Mouse (Mus musculus): ENCODE results near the gene Igfbpl1. TPM values are rescaled to one million over a fixed set of nuclear protein-coding genes. Genes with fewer than 3 reads are reported as not detected.
A peak's percentile ranks its signal among the peaks of the same experiment; 100 is the strongest.

The Igfbpl1 gene
- polyA plus RNA-seq, 1 experiment from 2014 or later = 0.34 TPM

- no peaks in the 10 kb centered on the region for H3K9me3 ChIP-seq (ENCODE audit: control insufficient read depth, low read length)
- H3K9ac ChIP-seq (ENCODE audit: low read depth, low read length) = no peak overlapping the region
- 58% methylated on average over 7 of the region's 7 CpGs for WGBS
- H3K4me3 ChIP-seq (ENCODE audit: low read length) = no peak overlapping the region
- ATAC-seq = no peak
- no peaks in the 10 kb centered on the region for H3K27me3 ChIP-seq (replicated peaks; ENCODE audit: control insufficient read depth, insufficient read depth, low read length)
- no peak overlapping the region for H3K4me2 ChIP-seq (ENCODE audit: low read depth, low read length)
- H3K4me1 ChIP-seq (ENCODE audit: control insufficient read depth, insufficient read depth, low read length) = no peaks in the 10 kb centered on the region
- H3K36me3 ChIP-seq (ENCODE audit: control insufficient read depth, insufficient read depth, low read length) = 0 out of 2 replicates have a peak, but pooled peaks cover 5% of the 10 kb centered on the region
- no peak overlapping the region for H3K27ac ChIP-seq (ENCODE audit: low read length)
These were observed 18.7 kb downstream of the Igfbpl1 start for GRCm38 (mm10) chr4:45808034-45808433.

GRCm38 (mm10) chr4:45802900-45803299, 23.8 kb downstream of the Igfbpl1 start:
- H3K27ac ChIP-seq (ENCODE audit: low read length) = no peak overlapping the region
- H3K27me3 ChIP-seq (replicated peaks; ENCODE audit: control insufficient read depth, insufficient read depth, low read length) = no peaks in the 10 kb centered on the region
- H3K4me1 ChIP-seq (ENCODE audit: control insufficient read depth, insufficient read depth, low read length) = peaks cover under 1% of the 10 kb centered on the region; the same call in 1 of the 2 replicates
- ATAC-seq = no peak
- no peak overlapping the region for H3K9ac ChIP-seq (ENCODE audit: low read depth, low read length)
- H3K4me2 ChIP-seq (ENCODE audit: low read depth, low read length) = no peak overlapping the region
- peaks cover 13% of the 10 kb centered on the region for H3K36me3 ChIP-seq (ENCODE audit: control insufficient read depth, insufficient read depth, low read length)
- 95% methylated on average over 14 of the region's 14 CpGs for WGBS
- no peak overlapping the region for H3K4me3 ChIP-seq (ENCODE audit: low read length)
- no peaks in the 10 kb centered on the region for H3K9me3 ChIP-seq (ENCODE audit: control insufficient read depth, low read length)

DNA sequence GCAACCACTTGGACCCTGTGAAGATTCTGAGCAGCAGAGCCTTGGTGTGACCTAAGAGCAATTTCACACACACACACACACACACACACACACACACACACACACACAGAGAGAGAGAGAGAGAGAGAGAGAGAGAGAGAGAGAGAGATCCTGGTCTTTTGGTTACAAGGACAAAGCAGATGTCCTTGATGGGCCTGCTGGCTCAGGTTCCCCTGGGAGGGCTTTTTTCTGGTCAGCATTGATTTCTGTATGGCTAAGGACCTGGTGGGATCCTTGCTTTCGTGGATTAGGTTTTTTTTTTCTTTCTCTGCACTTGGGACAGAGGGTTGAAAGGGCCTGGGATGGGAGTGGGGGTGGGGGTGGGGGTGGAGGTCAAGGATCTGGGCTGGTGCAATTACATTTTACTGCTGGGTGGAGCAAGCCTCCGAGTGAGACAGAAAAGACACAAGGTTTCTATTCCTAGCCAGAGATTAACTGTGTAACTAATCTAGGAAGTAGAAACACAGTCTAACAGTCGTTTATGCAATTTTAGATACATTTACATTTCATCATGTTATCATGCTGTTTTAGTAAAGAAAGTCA, 26.7 kb downstream of the Igfbpl1 start:
- H3K27ac ChIP-seq (ENCODE audit: low read length) = peak overlapping the region; percentile 85
- H3K4me1 ChIP-seq (ENCODE audit: control insufficient read depth, insufficient read depth, low read length) = peaks cover 19% of the 10 kb centered on the region
- 17% methylated on average over 3 of the region's 3 CpGs for WGBS
- no peaks in the 10 kb centered on the region for H3K9me3 ChIP-seq (ENCODE audit: control insufficient read depth, low read length)
- ATAC-seq = peak; percentile 39
- H3K36me3 ChIP-seq (ENCODE audit: control insufficient read depth, insufficient read depth, low read length) = peaks cover 10% of the 10 kb centered on the region
- peak overlapping the region; percentile 60 for H3K4me3 ChIP-seq (ENCODE audit: low read length)
- H3K4me2 ChIP-seq (ENCODE audit: low read depth, low read length) = peak overlapping the region; percentile 57
- no peaks in the 10 kb centered on the region for H3K27me3 ChIP-seq (replicated peaks; ENCODE audit: control insufficient read depth, insufficient read depth, low read length)
- H3K9ac ChIP-seq (ENCODE audit: low read depth, low read length) = peak overlapping the region; percentile 55; the same call in 1 of the 2 replicates

- no peaks in the 10 kb centered on the region for H3K9me3 ChIP-seq (ENCODE audit: control insufficient read depth, low read length)
- WGBS = under 1% methylated on average over 26 of the region's 26 CpGs
- peak within 1 kb of the TSS; percentile 85 for H3K27ac ChIP-seq (ENCODE audit: low read length)
- H3K4me1 ChIP-seq (ENCODE audit: control insufficient read depth, insufficient read depth, low read length) = peaks cover 22% of the 10 kb centered on the region
- H3K27me3 ChIP-seq (replicated peaks; ENCODE audit: control insufficient read depth, insufficient read depth, low read length) = no peaks in the 10 kb centered on the region
- H3K9ac ChIP-seq (ENCODE audit: low read depth, low read length) = peak within 1 kb of the TSS; percentile 80
- H3K36me3 ChIP-seq (ENCODE audit: control insufficient read depth, insufficient read depth, low read length) = peaks cover 10% of the 10 kb centered on the region
- peak within 1 kb of the TSS; percentile 57 for H3K4me2 ChIP-seq (ENCODE audit: low read depth, low read length)
- peak; percentile 79 for ATAC-seq
- peak within 1 kb of the TSS; percentile 60 for H3K4me3 ChIP-seq (ENCODE audit: low read length)
These were observed 27.8 kb downstream of the Igfbpl1 start, which contains the start of gene Aldh1b1 for GRCm38 (mm10) chr4:45798964-45799363. Aldh1b1 (plus strand) TSS chr4:45799022.

DNA sequence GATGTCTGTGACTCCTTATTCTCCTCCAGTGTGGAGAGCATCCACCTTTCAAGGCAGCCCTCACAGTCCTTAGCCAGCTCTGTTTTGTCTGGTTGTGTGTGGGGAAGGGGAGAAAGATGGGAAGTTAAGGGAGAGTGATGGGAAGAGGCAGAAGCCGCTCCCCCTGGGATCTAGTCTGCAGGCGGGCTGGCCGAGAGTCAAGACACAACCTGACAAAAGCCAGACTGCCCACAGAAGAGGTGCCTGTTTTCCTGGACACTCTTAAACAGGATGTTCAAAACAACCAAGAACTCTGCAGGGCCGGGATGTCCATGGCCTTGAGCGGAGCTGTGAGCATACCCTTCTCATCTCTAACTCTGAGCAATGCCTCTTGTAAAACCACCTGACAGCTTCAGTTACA, 30.0 kb downstream of the Igfbpl1 start:
- WGBS = 46% methylated on average over 5 of the region's 5 CpGs
- Histone ChIP-seq H3K27me3 (replicated peaks; ENCODE audit: control insufficient read depth, insufficient read depth, low read length) (no peaks in the 10 kb centered on the region), H3K27ac (ENCODE audit: low read length) (peak overlapping the region; percentile 75), H3K9ac (ENCODE audit: low read depth, low read length) (no peak overlapping the region), H3K4me3 (ENCODE audit: low read length) (no peak overlapping the region), H3K36me3 (ENCODE audit: control insufficient read depth, insufficient read depth, low read length) (no peaks in the 10 kb centered on the region), H3K9me3 (ENCODE audit: control insufficient read depth, low read length) (no peaks in the 10 kb centered on the region), H3K4me1 (ENCODE audit: control insufficient read depth, insufficient read depth, low read length) (peaks cover 22% of the 10 kb centered on the region), H3K4me2 (ENCODE audit: low read depth, low read length) (no peak overlapping the region)
- ATAC-seq = no peak

DNA sequence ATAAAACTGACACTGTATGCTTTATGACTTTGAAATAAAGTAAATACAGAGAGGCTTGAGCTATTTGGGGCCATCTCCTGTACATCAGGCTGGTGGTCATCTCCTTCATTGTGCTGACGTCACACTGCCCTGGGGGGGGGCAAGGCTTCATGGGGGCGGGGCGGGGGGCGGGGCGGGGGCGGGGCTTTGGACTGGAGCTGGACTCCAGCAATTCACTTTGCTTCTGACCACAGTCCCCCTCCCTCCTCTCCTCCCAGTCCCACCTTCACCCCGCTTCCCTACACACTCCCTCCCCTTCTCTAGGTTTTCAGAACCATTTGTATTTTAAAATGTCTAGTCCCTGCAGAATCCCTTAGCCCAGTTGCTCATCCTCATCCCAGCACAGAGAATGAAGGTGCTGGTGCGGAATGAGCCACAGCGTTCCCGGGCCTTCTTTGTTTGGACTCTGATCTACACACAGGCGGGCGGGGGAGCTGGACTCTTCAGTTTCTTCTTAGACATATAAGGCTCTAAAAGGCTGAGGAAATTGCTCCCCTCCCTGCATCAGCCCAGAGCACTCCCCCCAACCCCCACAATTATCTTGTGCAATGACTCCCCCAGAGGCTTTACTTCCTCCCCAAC, 31.4 kb downstream of the Igfbpl1 start:
- peak overlapping the region; percentile 57 for H3K4me2 ChIP-seq (ENCODE audit: low read depth, low read length)
- no peaks in the 10 kb centered on the region for H3K27me3 ChIP-seq (replicated peaks; ENCODE audit: control insufficient read depth, insufficient read depth, low read length)
- H3K4me3 ChIP-seq (ENCODE audit: low read length) = peak overlapping the region; percentile 33
- H3K9ac ChIP-seq (ENCODE audit: low read depth, low read length) = peak overlapping the region; percentile 53
- H3K27ac ChIP-seq (ENCODE audit: low read length) = peak overlapping the region; percentile 90
- WGBS = under 1% methylated on average over 12 of the region's 12 CpGs
- H3K4me1 ChIP-seq (ENCODE audit: control insufficient read depth, insufficient read depth, low read length) = peaks cover 27% of the 10 kb centered on the region
- H3K9me3 ChIP-seq (ENCODE audit: control insufficient read depth, low read length) = no peaks in the 10 kb centered on the region
- ATAC-seq = peak; percentile 63
- H3K36me3 ChIP-seq (ENCODE audit: control insufficient read depth, insufficient read depth, low read length) = no peaks in the 10 kb centered on the region

- Histone ChIP-seq H3K9me3 (ENCODE audit: control insufficient read depth, low read length) (no peaks in the 10 kb centered on the region), H3K4me1 (ENCODE audit: control insufficient read depth, insufficient read depth, low read length) (peaks cover 32% of the 10 kb centered on the region), H3K9ac (ENCODE audit: low read depth, low read length) (no peak overlapping the region), H3K27ac (ENCODE audit: low read length) (peak overlapping the region; percentile 78), H3K4me3 (ENCODE audit: low read length) (no peak overlapping the region), H3K36me3 (ENCODE audit: control insufficient read depth, insufficient read depth, low read length) (no peaks in the 10 kb centered on the region), H3K4me2 (ENCODE audit: low read depth, low read length) (no peak overlapping the region), H3K27me3 (replicated peaks; ENCODE audit: control insufficient read depth, insufficient read depth, low read length) (no peaks in the 10 kb centered on the region)
- 59% methylated on average over 2 of the region's 2 CpGs for WGBS
- ATAC-seq = peak; percentile 74
These were observed 36.7 kb downstream of the Igfbpl1 start for GRCm38 (mm10) chr4:45790018-45790417.

DNA sequence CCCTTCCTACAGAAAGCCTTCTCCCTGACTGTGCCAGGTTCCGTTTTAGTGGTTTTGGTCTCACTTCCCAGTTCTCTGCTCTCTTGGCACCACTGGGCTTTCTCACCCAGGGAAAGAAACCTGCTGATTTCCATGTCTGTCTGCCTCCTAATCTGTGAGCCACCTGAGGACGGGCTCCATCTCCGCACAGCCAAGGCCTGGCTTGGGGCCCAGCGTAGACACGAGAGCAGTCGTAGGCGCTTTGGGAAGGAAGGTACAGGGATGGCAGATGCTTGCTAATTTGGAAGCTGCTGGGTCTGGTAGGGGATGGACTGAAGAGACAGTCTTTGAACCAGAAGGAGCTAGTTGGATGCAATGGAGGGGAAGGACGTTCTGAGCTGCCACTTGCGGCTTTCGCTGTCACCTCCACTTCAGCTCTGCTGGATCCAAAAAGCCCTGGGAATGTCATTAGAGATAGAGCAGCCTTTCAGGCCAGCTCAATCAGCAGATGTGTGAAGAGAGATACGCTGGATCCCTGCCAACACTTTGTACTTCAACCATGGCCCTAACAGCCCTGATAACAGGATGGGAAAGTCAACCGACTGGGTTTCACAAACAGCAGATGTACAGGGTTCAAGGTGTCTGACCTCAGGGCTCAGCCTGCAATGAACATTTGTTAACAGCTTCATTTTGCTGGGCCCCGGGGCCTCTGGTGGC, 37.3 kb downstream of the Igfbpl1 start:
- no peaks in the 10 kb centered on the region for H3K27me3 ChIP-seq (replicated peaks; ENCODE audit: control insufficient read depth, insufficient read depth, low read length)
- peak overlapping the region; percentile 31; the same call in 1 of the 2 replicates for H3K9ac ChIP-seq (ENCODE audit: low read depth, low read length)
- peaks cover 32% of the 10 kb centered on the region for H3K4me1 ChIP-seq (ENCODE audit: control insufficient read depth, insufficient read depth, low read length)
- peak; percentile 93 for ATAC-seq
- H3K36me3 ChIP-seq (ENCODE audit: control insufficient read depth, insufficient read depth, low read length) = no peaks in the 10 kb centered on the region
- 39% methylated on average over 13 of the region's 13 CpGs for WGBS
- H3K27ac ChIP-seq (ENCODE audit: low read length) = peak overlapping the region; percentile 78
- peak overlapping the region; percentile 30; the same call in 1 of the 2 replicates for H3K4me2 ChIP-seq (ENCODE audit: low read depth, low read length)
- H3K9me3 ChIP-seq (ENCODE audit: control insufficient read depth, low read length) = no peaks in the 10 kb centered on the region
- H3K4me3 ChIP-seq (ENCODE audit: low read length) = no peak overlapping the region

DNA sequence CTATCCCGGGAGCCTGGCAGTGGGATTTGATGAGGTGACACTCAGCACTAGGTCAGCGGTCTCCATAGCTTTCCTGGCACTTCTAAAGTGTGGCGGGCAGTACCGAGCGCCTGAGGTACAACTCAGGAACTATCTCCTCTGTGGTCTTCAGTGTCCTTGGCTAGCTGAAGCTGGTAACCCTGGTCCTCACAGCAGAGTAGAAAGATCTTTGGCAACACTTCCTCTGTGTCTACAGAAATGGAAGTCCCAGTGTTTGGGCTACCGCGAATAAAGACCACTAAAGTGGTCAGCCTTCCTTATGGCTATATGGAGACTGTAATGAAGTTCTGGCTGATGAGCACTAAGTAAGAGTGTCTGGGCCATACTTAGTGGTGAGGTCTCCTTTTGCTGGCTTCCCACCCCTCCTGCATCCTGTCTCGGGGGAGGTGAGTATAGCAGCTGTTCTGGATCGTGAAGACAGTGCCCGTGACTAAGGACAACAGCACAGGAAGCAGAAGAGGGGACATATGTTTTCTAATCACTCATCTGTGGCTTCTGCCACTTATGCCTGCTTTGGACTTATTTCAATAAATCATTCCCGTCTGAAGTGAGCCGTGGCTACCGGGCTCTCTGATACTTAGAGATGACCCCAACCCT, 38.2 kb downstream of the Igfbpl1 start:
- no peak overlapping the region for H3K4me2 ChIP-seq (ENCODE audit: low read depth, low read length)
- no peaks in the 10 kb centered on the region for H3K9me3 ChIP-seq (ENCODE audit: control insufficient read depth, low read length)
- no peaks in the 10 kb centered on the region for H3K36me3 ChIP-seq (ENCODE audit: control insufficient read depth, insufficient read depth, low read length)
- H3K4me1 ChIP-seq (ENCODE audit: control insufficient read depth, insufficient read depth, low read length) = peaks cover 32% of the 10 kb centered on the region
- no peaks in the 10 kb centered on the region for H3K27me3 ChIP-seq (replicated peaks; ENCODE audit: control insufficient read depth, insufficient read depth, low read length)
- WGBS = 67% methylated on average over 13 of the region's 13 CpGs
- peak overlapping the region; percentile 31; the same call in 1 of the 2 replicates for H3K9ac ChIP-seq (ENCODE audit: low read depth, low read length)
- no peak for ATAC-seq
- peak overlapping the region; percentile 72 for H3K27ac ChIP-seq (ENCODE audit: low read length)
- no peak overlapping the region for H3K4me3 ChIP-seq (ENCODE audit: low read length)

Measured in intestine, embryonic 16.5 days (tissue).